Mouse (Mus musculus) intestine, embryonic 15.5 days (tissue): ENCODE measurements around the gene Iqsec2. TPM values are rescaled to one million over a fixed set of nuclear protein-coding genes. Genes with fewer than 3 reads are reported as not detected.

Experiments used
- ATAC-seq: fragments of 200-750 bp; cut with Nextera tagmentation; 2 replicates; pipeline ENCODE4 v1.8.0; 2017; ENCODE audit warnings: moderate TSS enrichment, moderate library complexity
- H3K27ac ChIP-seq: fragments of 300-500 bp; sonication (generic); 2 replicates; pipeline ENCODE4 v1.5.1; 2015; ENCODE audit warnings: mild to moderate bottlenecking, inconsistent platforms
- H3K27me3 ChIP-seq: fragments of 300-500 bp; sonication (generic); replicated peaks from 2 replicates; pipeline ENCODE4 v1.6.1; 2015; ENCODE audit warnings: inconsistent platforms
- H3K36me3 ChIP-seq: fragments of 300-500 bp; sonication (generic); 2 replicates; pipeline ENCODE4 v1.6.1; 2015; ENCODE audit warnings: inconsistent platforms
- H3K4me1 ChIP-seq: fragments of 300-500 bp; sonication (generic); replicated peaks from 2 replicates; pipeline ENCODE4 v1.6.1; 2015; ENCODE audit warnings: inconsistent platforms
- H3K4me2 ChIP-seq: fragments of 300-500 bp; sonication (generic); replicated peaks from 2 replicates; pipeline ENCODE4 v1.6.1; 2015; ENCODE audit warnings: mild to moderate bottlenecking, inconsistent platforms
- H3K4me3 ChIP-seq: fragments of 300-500 bp; sonication (generic); replicated peaks from 2 replicates; pipeline ENCODE4 v1.5.1; 2015; ENCODE audit warnings: inconsistent platforms
- H3K9ac ChIP-seq: fragments of 300-500 bp; sonication (generic); 2 replicates; pipeline ENCODE4 v1.6.1; 2015; ENCODE audit warnings: inconsistent platforms
- H3K9me3 ChIP-seq: fragments of 300-500 bp; sonication (generic); 2 replicates; pipeline ENCODE4 v1.6.1; 2016; ENCODE audit warnings: inconsistent platforms
- WGBS: fragments of 180-500 bp; shearing (Covaris S2); methylation state at CpG from one replicate; pipeline ENCODE4 v1.1.7; 2015; 5-methylcytosine and 5-hydroxymethylcytosine counted together
- polyA plus RNA-seq: library from polyadenylated mRNA; unstranded; fragments of >200 nt; fragmentation: Nextera tagmentation; extraction: Ambion mirVana; gene quantifications from 2 replicates; pipeline ENCODE4 v1.2.1, GENCODE M21; 2015

Iqsec2 gene
- 2.7 and 3.3 TPM in 2 replicates for polyA plus RNA-seq

DNA sequence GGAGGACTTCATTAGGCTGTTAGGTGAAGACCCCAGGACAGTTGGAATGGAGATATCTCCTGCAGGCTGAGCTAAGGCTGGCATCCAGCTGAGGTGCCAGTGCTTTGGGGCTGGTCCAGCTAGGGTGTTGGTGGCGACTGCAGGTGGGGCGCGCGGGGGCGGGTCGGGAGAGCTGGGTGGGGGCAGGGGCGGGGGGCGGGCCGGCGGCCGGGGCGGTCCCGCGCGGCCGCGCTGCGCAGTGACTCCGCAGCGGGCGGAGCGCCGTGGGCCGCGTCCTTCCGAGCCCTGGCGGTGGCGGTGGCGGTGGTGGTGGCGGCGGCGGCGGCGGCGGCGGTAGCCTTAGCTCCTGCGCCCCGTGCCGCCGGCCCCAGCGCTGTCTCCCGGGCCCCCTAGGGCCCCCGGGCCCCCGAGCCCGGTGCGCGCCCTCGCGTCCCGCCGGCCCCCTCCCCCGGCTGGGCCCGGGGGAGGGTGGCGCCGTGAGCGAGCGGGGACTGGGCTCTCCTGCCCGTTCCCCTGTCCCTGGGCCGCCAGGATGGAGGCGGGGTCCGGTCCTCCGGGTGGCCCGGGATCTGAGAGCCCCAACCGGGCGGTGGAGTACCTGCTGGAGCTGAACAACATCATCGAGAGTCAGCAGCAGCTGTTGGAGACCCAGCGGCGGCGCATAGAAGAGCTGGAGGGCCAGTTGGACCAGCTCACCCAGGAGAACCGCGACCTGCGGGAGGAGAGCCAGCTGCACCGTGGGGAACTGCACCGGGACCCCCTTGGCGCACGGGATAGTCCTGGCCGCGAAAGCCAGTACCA is at the start of gene Iqsec2:
TSS of gene Iqsec2 (plus strand) at position 328 of the 801 bp plus-strand sequence.
- no peak within 1 kb of the TSS for H3K27ac ChIP-seq
- peak within 1 kb of the TSS; percentile 59 for H3K4me3 ChIP-seq
- no peaks in the 10 kb centered on the region for H3K4me1 ChIP-seq
- peak within 1 kb of the TSS; percentile 87 for H3K4me2 ChIP-seq
- peaks cover 27% of the 10 kb centered on the region for H3K27me3 ChIP-seq
- H3K9ac ChIP-seq: peak within 1 kb of the TSS; percentile 58
- ATAC-seq: peak; percentile 79
- no peaks in the 10 kb centered on the region for H3K36me3 ChIP-seq
- WGBS: 14% methylated on average over 33 of the region's 78 CpGs
- H3K9me3 ChIP-seq: no peaks in the 10 kb centered on the region

DNA sequence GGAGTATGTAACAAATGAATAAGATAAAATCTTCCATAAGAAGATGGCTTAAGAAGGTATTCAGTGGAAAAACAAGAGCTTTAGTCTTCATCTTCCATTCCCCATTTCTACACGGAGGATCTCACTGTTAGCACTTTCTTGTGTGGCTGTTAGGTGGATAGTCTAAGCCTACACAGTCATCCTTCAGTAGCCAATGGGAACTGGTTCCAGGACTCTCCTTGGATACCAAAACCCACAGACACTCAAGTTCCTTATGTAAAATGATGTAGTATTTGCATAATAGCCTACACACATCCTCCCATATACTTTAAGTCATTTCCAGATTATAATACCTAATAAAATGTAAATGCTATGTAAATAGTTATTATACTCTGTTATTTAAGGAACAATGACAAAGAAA is 46.5 kb upstream of the Iqsec2 start:
- no peaks in the 10 kb centered on the region for H3K9me3 ChIP-seq
- no peak for ATAC-seq
- no peak overlapping the region for H3K27ac ChIP-seq
- H3K4me3 ChIP-seq: no peak overlapping the region
- no peaks in the 10 kb centered on the region for H3K36me3 ChIP-seq
- H3K4me2 ChIP-seq: no peak overlapping the region
- H3K4me1 ChIP-seq: no peaks in the 10 kb centered on the region
- H3K9ac ChIP-seq: no peak overlapping the region
- no peaks in the 10 kb centered on the region; the same call in 1 of the 2 replicates for H3K27me3 ChIP-seq
- WGBS: 45% methylated on average over 1 of the region's 1 CpGs

DNA sequence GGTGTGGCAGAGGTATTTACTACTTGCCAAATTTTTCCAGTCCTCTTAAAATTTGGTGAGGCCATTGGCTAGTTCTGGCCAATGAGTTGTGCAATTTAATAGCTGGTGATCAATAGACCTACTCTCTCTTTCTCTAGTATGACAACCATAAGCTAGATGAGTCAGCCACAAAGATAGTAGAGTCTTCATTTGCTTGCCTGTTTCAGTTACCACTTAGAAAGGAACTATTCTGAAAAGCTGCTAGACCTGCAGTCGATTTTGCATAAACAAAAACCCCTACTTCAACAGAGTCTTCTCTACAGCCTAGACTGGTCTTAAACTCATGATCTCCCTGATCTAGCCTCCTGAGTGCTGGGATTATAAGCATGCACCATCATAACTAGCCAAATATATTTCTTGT is 22.4 kb upstream of the Iqsec2 start:
- no peak overlapping the region for H3K4me2 ChIP-seq
- H3K27me3 ChIP-seq: peaks cover 6% of the 10 kb centered on the region; the same call in 1 of the 2 replicates
- 74% methylated on average over 1 of the region's 1 CpGs for WGBS
- H3K4me3 ChIP-seq: no peak overlapping the region
- H3K27ac ChIP-seq: no peak overlapping the region
- no peaks in the 10 kb centered on the region for H3K4me1 ChIP-seq
- H3K36me3 ChIP-seq: no peaks in the 10 kb centered on the region
- no peaks in the 10 kb centered on the region for H3K9me3 ChIP-seq
- H3K9ac ChIP-seq: no peak overlapping the region
- no peak for ATAC-seq

DNA sequence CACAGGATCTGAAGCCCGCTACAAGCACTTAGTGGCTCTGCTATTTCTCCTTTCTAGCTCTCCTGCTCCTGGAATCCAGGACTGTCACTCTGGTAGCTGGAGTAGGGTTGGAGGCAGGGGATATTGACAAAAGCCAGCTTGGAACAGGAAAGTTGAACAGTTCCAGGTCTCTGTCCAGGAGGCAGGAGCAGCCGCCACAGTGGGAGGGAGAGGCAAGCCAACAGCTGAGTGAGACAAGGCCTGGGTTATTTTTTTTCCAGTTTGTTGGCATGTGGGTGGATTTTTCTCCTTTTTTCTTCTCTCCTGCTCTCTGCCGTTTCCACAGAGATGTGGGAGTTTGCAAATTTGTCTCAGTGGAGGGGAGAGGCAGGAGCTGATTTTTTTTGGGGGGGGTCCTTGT is 13.3 kb upstream of the Iqsec2 start:
- Histone ChIP-seq H3K36me3 (no peaks in the 10 kb centered on the region), H3K4me2 (no peak overlapping the region), H3K27me3 (peaks cover 12% of the 10 kb centered on the region; the same call in 1 of the 2 replicates), H3K4me1 (no peaks in the 10 kb centered on the region), H3K4me3 (no peak overlapping the region), H3K27ac (no peak overlapping the region), H3K9me3 (no peaks in the 10 kb centered on the region), H3K9ac (no peak overlapping the region)
- ATAC-seq: no peak
- 57% methylated on average over 3 of the region's 3 CpGs for WGBS

DNA sequence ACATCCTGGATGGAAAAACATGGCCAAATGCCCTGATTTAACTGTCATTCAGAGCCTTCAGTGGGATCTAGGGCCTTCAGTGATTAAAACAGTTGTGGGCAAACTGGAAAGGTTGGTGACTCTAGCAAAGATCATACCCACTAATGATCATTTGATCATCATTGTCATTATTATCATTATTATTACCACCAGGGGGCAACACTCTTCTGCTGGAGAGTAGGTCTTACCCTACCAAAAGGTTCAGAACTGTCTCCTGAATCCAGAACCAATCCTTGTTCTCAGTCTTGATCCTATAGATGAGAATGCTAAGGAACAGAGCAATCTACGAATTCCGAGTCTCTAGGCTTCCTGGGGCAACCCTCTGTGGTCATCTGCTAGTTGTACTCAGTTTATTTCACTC is 12.0 kb upstream of the Iqsec2 start:
- no peaks in the 10 kb centered on the region for H3K4me1 ChIP-seq
- peaks cover 16% of the 10 kb centered on the region; the same call in 1 of the 2 replicates for H3K27me3 ChIP-seq
- no peak overlapping the region for H3K4me2 ChIP-seq
- H3K4me3 ChIP-seq: no peak overlapping the region
- no peak overlapping the region for H3K9ac ChIP-seq
- H3K27ac ChIP-seq: no peak overlapping the region
- WGBS: 90% methylated on average over 2 of the region's 2 CpGs
- no peaks in the 10 kb centered on the region for H3K9me3 ChIP-seq
- no peaks in the 10 kb centered on the region for H3K36me3 ChIP-seq
- no peak for ATAC-seq

DNA sequence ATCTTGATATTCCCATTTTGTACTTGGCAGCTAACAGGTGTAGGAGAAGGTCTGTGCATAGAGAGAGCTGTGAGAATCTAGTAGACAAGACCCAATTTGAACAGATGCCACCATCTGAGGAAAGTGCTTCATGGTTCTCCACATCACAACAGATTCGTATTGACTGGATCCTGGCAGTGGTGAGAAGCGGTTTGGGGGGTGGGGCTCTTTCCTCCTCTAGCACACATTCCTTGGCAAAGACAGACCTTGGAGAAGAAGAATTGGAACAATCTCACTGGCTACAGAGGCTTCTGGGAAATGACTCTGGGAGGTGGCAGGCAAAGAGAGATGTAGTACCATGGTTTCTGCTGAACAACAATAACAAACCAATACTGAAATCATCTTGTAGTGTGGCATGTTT is 8.9 kb upstream of the Iqsec2 start:
- 55% methylated on average over 2 of the region's 2 CpGs for WGBS
- Histone ChIP-seq H3K27ac (no peak overlapping the region), H3K36me3 (no peaks in the 10 kb centered on the region), H3K9me3 (no peaks in the 10 kb centered on the region), H3K9ac (no peak overlapping the region), H3K27me3 (peaks cover 19% of the 10 kb centered on the region), H3K4me2 (no peak overlapping the region), H3K4me3 (no peak overlapping the region), H3K4me1 (no peaks in the 10 kb centered on the region)
- ATAC-seq: no peak

DNA sequence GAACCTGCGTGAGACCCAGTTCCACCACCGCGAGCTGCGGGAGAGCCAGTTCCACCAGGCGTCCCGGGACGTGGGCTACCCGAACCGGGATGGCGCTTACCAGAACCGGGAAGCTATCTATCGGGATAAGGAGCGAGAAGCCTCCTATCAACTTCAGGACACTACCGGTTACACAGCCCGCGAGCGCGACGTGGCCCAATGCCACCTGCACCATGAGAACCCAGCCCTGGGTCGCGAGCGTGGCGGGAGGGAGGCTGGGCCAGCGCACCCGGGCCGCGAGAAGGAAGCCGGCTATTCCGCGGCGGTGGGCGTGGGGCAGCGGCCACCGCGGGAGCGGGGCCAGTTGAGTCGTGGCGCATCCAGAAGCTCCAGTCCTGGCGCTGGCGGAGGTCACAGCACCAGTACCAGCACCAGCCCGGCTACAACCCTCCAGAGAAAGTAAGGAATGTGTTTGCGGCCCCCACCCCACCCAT is 710 bp downstream of the Iqsec2 start:
- Histone ChIP-seq H3K9ac (peak overlapping the region; percentile 58), H3K4me3 (peak overlapping the region; percentile 59), H3K4me2 (peak overlapping the region; percentile 87), H3K4me1 (no peaks in the 10 kb centered on the region), H3K27me3 (peaks cover 24% of the 10 kb centered on the region), H3K9me3 (no peaks in the 10 kb centered on the region), H3K27ac (no peak overlapping the region), H3K36me3 (no peaks in the 10 kb centered on the region)
- peak; percentile 40; the same call in 1 of the 2 replicates for ATAC-seq
- WGBS: 18% methylated on average over 41 of the region's 42 CpGs

DNA sequence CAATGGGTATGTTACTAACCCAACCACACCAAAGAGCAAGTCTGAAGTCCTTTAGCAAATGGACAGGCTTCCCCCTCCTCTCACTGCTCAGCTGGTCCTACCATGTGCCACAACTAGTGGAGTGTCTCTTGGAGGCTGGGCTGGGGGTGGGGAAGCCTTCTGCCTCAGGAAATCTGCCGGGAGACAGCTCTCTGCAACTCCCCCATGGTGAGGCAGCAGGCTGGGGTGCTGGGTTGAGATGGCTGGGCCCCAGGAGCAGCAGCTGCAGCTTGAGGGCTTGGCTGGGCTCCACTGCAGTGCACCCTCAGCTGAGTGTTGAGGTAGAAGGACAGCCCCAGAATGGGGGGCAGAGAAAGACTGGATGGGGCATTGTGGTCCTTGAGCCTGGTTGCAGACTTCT is 2.1 kb downstream of the Iqsec2 start:
- Histone ChIP-seq H3K27ac (no peak overlapping the region), H3K27me3 (peaks cover 24% of the 10 kb centered on the region), H3K4me3 (no peak overlapping the region), H3K9me3 (no peaks in the 10 kb centered on the region), H3K4me1 (no peaks in the 10 kb centered on the region), H3K9ac (no peak overlapping the region), H3K36me3 (no peaks in the 10 kb centered on the region), H3K4me2 (peak overlapping the region; percentile 87; the same call in 1 of the 2 replicates)
- 43% methylated on average over 1 of the region's 1 CpGs for WGBS
- no peak for ATAC-seq

DNA sequence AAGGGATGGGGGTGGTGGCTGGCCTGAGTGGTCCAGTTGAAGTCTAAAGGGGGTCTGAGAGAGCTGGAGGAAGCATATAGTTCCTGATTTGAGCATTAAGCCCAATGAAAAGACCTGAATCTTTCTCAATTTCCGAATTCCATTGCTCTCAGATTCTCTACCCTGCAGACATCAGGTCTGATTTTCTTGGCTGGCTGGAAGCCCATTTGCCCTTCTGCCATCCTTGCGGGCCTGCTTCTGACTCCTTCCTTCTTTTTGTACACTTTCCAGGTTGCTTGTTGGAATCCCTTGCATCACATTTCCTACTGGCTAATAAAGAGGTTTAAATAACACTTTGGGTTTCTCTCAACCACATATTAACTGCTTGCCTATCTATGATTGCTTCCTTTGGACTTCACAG is 2.6 kb downstream of the Iqsec2 start:
- Histone ChIP-seq H3K4me1 (no peaks in the 10 kb centered on the region), H3K36me3 (no peaks in the 10 kb centered on the region), H3K9ac (no peak overlapping the region), H3K4me3 (no peak overlapping the region), H3K27ac (no peak overlapping the region), H3K27me3 (peaks cover 24% of the 10 kb centered on the region), H3K9me3 (no peaks in the 10 kb centered on the region), H3K4me2 (no peak overlapping the region)
- 74% methylated on average over 2 of the region's 2 CpGs for WGBS
- no peak for ATAC-seq

DNA sequence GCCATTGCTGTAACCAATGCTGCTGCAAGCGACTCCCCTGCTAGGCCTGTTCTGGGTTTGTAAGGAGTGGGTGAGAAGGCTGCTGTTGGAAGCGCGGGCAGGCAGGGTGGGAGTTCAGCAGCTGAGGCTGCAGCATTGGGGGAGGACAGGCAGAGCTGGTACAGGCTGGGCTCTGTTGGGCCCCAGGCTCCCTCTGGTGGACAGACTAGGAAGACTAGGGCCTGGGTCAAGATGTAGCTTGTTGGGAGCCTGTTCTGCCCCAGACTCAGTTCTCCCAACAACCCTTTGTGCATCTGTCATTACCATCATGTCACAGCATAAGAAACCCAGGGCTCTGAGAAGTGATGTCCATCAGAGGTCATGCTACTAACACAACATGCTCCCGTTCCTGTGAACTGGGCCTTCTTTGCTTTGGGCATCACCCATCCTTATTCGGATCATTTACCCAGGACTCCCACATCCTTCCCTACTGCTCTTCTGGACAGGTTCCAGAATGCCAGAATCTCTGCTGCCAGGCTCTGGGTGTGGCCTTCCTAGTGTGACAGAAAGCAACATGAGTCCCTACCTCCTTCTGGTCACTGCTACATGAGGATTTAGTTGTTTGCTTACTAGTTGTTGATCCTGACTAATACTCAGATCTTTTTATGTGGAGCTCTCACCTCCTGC is 3.5 kb downstream of the Iqsec2 start:
- H3K36me3 ChIP-seq: no peaks in the 10 kb centered on the region
- no peak overlapping the region for H3K9ac ChIP-seq
- H3K4me3 ChIP-seq: no peak overlapping the region
- H3K4me1 ChIP-seq: no peaks in the 10 kb centered on the region
- H3K27me3 ChIP-seq: peaks cover 24% of the 10 kb centered on the region
- WGBS: 48% methylated on average over 5 of the region's 5 CpGs
- peak; percentile 60 for ATAC-seq
- H3K27ac ChIP-seq: no peak overlapping the region
- no peak overlapping the region for H3K4me2 ChIP-seq
- no peaks in the 10 kb centered on the region for H3K9me3 ChIP-seq

DNA sequence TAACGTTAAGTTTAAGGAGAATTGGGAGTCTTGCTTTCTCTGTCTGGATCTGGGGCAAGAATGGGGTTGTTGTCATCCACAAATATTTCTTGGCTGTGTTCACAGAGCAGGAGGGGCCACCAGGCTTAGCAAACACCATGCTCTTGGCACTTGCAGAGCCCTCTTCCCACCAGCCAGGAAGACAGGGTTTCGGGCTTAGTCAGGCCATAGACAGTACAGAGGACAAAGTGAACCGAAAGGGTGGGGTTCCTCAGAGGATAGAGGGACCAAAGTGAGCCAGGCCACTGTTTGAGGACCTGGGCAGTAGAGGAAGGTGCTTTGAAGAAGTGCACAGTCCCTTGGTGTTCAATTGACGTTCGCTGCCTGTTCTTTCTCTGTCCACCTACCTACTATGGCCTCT is 4.6 kb downstream of the Iqsec2 start:
- H3K9me3 ChIP-seq: no peaks in the 10 kb centered on the region
- WGBS: 72% methylated on average over 5 of the region's 5 CpGs
- ATAC-seq: no peak
- peaks cover 16% of the 10 kb centered on the region for H3K27me3 ChIP-seq
- H3K27ac ChIP-seq: no peak overlapping the region
- H3K4me1 ChIP-seq: no peaks in the 10 kb centered on the region
- H3K4me3 ChIP-seq: no peak overlapping the region
- no peak overlapping the region for H3K4me2 ChIP-seq
- no peaks in the 10 kb centered on the region for H3K36me3 ChIP-seq
- H3K9ac ChIP-seq: no peak overlapping the region

DNA sequence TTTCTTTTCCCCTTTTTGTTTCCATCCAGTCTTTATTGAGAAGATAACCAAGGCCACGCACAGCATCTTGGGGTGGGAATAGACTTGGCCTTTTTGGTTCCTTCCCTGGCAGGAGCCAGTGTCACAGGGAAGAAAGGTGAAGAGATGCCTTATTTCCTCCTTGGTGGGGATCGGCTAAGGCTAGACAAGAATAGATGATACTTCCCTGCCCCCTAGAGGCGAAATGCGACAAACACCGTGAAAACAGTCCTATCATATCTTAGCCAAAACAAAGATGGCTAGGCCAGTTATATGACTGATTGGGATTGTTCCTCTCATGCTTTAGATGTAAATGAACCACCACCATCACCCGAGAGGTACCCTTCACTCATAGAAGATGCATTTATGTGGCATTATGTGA is 7.6 kb downstream of the Iqsec2 start:
- H3K4me1 ChIP-seq: no peaks in the 10 kb centered on the region
- no peak for ATAC-seq
- H3K36me3 ChIP-seq: no peaks in the 10 kb centered on the region
- H3K9me3 ChIP-seq: no peaks in the 10 kb centered on the region
- H3K9ac ChIP-seq: no peak overlapping the region
- no peaks in the 10 kb centered on the region for H3K27me3 ChIP-seq
- no peak overlapping the region for H3K4me3 ChIP-seq
- WGBS: 15% methylated on average over 6 of the region's 6 CpGs
- H3K27ac ChIP-seq: no peak overlapping the region
- H3K4me2 ChIP-seq: no peak overlapping the region
